Mouse (Mus musculus) bone marrow macrophage, adult 2 months (primary cell): ENCODE results near the gene Zbtb48.

Experiments
- CTCF ChIP-seq: IDR thresholded peaks from 2 replicates; pipeline ENCODE4 v1.5.1; 2012; ENCODE audit warnings: low read depth, mild to moderate bottlenecking, low read length, moderate library complexity
- POLR2A ChIP-seq: IDR thresholded peaks from 2 replicates; pipeline ENCODE4 v1.6.1; 2012; ENCODE audit warnings: mild to moderate bottlenecking, low read depth, low read length, borderline replicate concordance

DNA sequence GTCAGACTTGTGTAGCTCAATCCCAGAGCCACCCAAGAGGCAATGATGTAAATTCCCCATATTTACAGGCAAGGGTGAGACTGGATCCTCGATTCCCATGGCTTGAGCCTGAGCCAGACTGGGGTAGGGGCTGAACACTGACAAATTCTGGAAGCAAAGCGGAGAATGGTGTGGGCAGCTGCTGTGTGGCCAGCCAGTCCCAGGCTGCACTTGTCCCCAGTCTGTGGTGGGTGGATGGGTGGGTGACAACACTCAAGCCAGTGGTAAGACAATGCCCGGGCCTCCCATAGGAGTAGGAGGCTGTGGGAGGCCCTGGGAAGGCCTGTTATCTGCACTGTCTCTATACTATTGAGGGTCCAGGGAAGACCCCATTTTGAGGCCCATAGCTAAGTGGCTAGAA lies 41.8 kb upstream of the Zbtb48 start:
- TF ChIP-seq POLR2A (no peak), CTCF (no peak)
